Mouse (Mus musculus) olfactory bulb, adult 2 months (tissue): ENCODE data around the gene Iah1.

ENCODE experiments used
- CTCF ChIP-seq: fragments of 200-500 bp; IDR thresholded peaks from 2 replicates; pipeline ENCODE4 v1.5.1; 2012; ENCODE audit warnings: low read depth, mild to moderate bottlenecking, low read length, moderate library complexity; ENCODE audit not compliant: insufficient read depth
- POLR2A ChIP-seq: fragments of 200-500 bp; IDR thresholded peaks from 2 replicates; pipeline ENCODE4 v1.6.1; 2012; ENCODE audit warnings: mild to moderate bottlenecking, low read depth, low read length, moderate library complexity; ENCODE audit not compliant: insufficient read depth

DNA sequence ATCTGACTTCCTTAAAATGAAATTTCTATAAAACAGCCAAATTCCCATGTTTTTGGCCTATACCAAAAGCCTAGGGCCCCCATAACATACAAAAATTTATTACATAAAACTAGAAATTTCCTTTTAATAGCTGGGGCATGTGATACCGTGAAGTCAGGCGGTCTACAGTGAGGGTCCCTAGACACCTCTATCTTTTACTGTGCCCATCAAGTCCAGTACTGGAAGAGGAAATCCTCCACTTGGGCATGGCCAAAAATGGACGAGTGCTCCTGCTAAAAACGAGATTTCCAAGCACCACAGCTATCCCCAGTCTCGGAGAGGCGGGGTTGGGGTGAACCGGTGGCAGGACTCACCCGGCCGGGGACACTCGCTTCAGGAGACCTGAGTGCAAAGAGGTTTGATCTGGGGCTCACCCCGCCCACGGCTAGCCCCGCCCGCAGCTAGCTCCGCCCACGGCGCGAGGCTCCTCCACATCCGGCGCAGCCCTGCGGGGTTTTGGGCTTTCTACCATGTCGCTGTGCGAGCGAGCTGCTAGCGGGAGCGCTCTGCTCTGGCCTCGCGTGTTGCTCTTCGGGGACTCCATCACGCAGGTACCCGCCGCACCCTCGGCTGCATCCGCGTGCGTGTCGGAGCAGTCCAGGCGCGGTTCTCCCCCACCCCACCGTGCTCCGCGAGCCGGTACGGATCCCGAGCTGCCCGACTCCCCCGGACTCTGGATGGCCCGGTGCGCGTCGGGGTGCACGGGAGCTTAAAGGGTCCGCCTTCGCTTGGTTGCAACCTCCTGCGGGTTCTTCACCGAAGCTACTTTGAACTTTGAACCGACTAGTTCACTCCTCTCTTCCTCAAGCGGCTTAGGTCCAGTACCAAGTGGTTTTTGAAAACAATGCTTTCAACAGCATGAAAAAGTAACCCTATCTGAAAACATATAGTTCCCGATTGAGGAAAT lies at the start of gene Iah1:
- TF ChIP-seq POLR2A (peak; percentile 73), CTCF (no peak)
